Mouse (Mus musculus): ENCODE data around the gene Gm28035. TPM values are rescaled to one million over a fixed set of nuclear protein-coding genes. Genes with fewer than 3 reads are reported as not detected.

The Gm28035 gene
- polyA plus RNA-seq, 1 experiment from 2014 or later: 0.39 TPM

- H3K4me1 ChIP-seq (replicated peaks): peaks cover 4% of the 10 kb centered on the region
- H3K4me2 ChIP-seq (replicated peaks): no peak overlapping the region
- H3K27me3 ChIP-seq: no peaks in the 10 kb centered on the region
- no peaks in the 10 kb centered on the region for H3K36me3 ChIP-seq
- no peak overlapping the region for H3K27ac ChIP-seq
- no peak overlapping the region for H3K9ac ChIP-seq (replicated peaks)
- H3K9me3 ChIP-seq: no peaks in the 10 kb centered on the region
- ATAC-seq: no peak
- WGBS: 71% methylated on average over 6 of the region's 6 CpGs
- no peak overlapping the region for H3K4me3 ChIP-seq (replicated peaks)
Measured at GRCm38 (mm10) chr2:30211408-30212168, 28.8 kb upstream of the Gm28035 start.

- no peak overlapping the region for H3K9ac ChIP-seq (replicated peaks)
- no peaks in the 10 kb centered on the region for H3K36me3 ChIP-seq
- no peak overlapping the region for H3K4me2 ChIP-seq (replicated peaks)
- no peak overlapping the region for H3K27ac ChIP-seq
- H3K9me3 ChIP-seq: no peaks in the 10 kb centered on the region
- no peaks in the 10 kb centered on the region for H3K27me3 ChIP-seq
- no peak overlapping the region for H3K4me3 ChIP-seq (replicated peaks)
- WGBS: 75% methylated on average over 4 of the region's 4 CpGs
- no peaks in the 10 kb centered on the region for H3K4me1 ChIP-seq (replicated peaks)
- no peak for ATAC-seq
Measured at GRCm38 (mm10) chr2:30212169-30212545, 28.2 kb upstream of the Gm28035 start.

- H3K4me2 ChIP-seq (replicated peaks): no peak overlapping the region
- no peaks in the 10 kb centered on the region for H3K9me3 ChIP-seq
- 85% methylated on average over 1 of the region's 1 CpGs for WGBS
Measured at GRCm38 (mm10) chr2:30212951-30213350, 27.4 kb upstream of the Gm28035 start.

GRCm38 (mm10) chr2:30214745-30215144, 25.6 kb upstream of the Gm28035 start:
- no peaks in the 10 kb centered on the region for H3K27me3 ChIP-seq
- no peak overlapping the region for H3K4me3 ChIP-seq (replicated peaks)
- no peak overlapping the region for H3K4me2 ChIP-seq (replicated peaks)
- WGBS: 88% methylated on average over 3 of the region's 3 CpGs
- no peaks in the 10 kb centered on the region for H3K4me1 ChIP-seq (replicated peaks)
- H3K27ac ChIP-seq: no peak overlapping the region
- no peaks in the 10 kb centered on the region for H3K36me3 ChIP-seq
- H3K9me3 ChIP-seq: no peaks in the 10 kb centered on the region
- no peak overlapping the region for H3K9ac ChIP-seq (replicated peaks)
- ATAC-seq: no peak

More at GRCm38 (mm10) chr2:30212951-30213350, 27.4 kb upstream of the Gm28035 start:
- H3K27me3 ChIP-seq: no peaks in the 10 kb centered on the region
- no peak overlapping the region for H3K27ac ChIP-seq
- H3K9ac ChIP-seq (replicated peaks): no peak overlapping the region
- no peaks in the 10 kb centered on the region for H3K4me1 ChIP-seq (replicated peaks)
- H3K36me3 ChIP-seq: no peaks in the 10 kb centered on the region
- no peak overlapping the region for H3K4me3 ChIP-seq (replicated peaks)
- no peak for ATAC-seq

- H3K9me3 ChIP-seq: no peaks in the 10 kb centered on the region
- no peaks in the 10 kb centered on the region for H3K36me3 ChIP-seq
- 77% methylated on average over 6 of the region's 6 CpGs for WGBS
- H3K27ac ChIP-seq: no peak overlapping the region
- no peaks in the 10 kb centered on the region for H3K27me3 ChIP-seq
- H3K4me1 ChIP-seq (replicated peaks): no peaks in the 10 kb centered on the region
- H3K4me2 ChIP-seq (replicated peaks): no peak overlapping the region
- no peak overlapping the region for H3K9ac ChIP-seq (replicated peaks)
- no peak for ATAC-seq
- no peak overlapping the region for H3K4me3 ChIP-seq (replicated peaks)
Measured at GRCm38 (mm10) chr2:30215493-30215892, 24.9 kb upstream of the Gm28035 start.

GRCm38 (mm10) chr2:30216293-30216692, 24.1 kb upstream of the Gm28035 start:
- Histone ChIP-seq H3K4me2 (replicated peaks) (no peak overlapping the region), H3K4me3 (replicated peaks) (no peak overlapping the region), H3K4me1 (replicated peaks) (no peaks in the 10 kb centered on the region), H3K36me3 (no peaks in the 10 kb centered on the region), H3K27ac (no peak overlapping the region), H3K9ac (replicated peaks) (no peak overlapping the region), H3K27me3 (no peaks in the 10 kb centered on the region), H3K9me3 (no peaks in the 10 kb centered on the region)
- no peak for ATAC-seq
- 95% methylated on average over 5 of the region's 5 CpGs for WGBS

GRCm38 (mm10) chr2:30235593-30235992, 4.8 kb upstream of the Gm28035 start:
- no peak overlapping the region for H3K4me3 ChIP-seq (replicated peaks)
- H3K9me3 ChIP-seq: no peaks in the 10 kb centered on the region
- H3K4me1 ChIP-seq (replicated peaks): peaks cover 30% of the 10 kb centered on the region
- ATAC-seq: no peak
- H3K27me3 ChIP-seq: no peaks in the 10 kb centered on the region
- H3K36me3 ChIP-seq: peaks cover 4% of the 10 kb centered on the region
- H3K4me2 ChIP-seq (replicated peaks): no peak overlapping the region
- 94% methylated on average over 5 of the region's 5 CpGs for WGBS
- no peak overlapping the region for H3K27ac ChIP-seq
- no peak overlapping the region for H3K9ac ChIP-seq (replicated peaks)

GRCm38 (mm10) chr2:30236426-30237198, 3.8 kb upstream of the Gm28035 start:
- H3K4me3 ChIP-seq (replicated peaks): peak overlapping the region; percentile 70
- H3K4me1 ChIP-seq (replicated peaks): peaks cover 30% of the 10 kb centered on the region
- peak overlapping the region; percentile 65 for H3K9ac ChIP-seq (replicated peaks)
- peaks cover 14% of the 10 kb centered on the region for H3K36me3 ChIP-seq
- peak overlapping the region; percentile 67 for H3K4me2 ChIP-seq (replicated peaks)
- H3K9me3 ChIP-seq: no peaks in the 10 kb centered on the region
- no peak for ATAC-seq
- no peaks in the 10 kb centered on the region for H3K27me3 ChIP-seq
- WGBS: 5% methylated on average over 18 of the region's 18 CpGs
- peak overlapping the region; percentile 57 for H3K27ac ChIP-seq

GRCm38 (mm10) chr2:30237199-30237880, 3.0 kb upstream of the Gm28035 start, which contains the start of gene Lrrc8a:
Gene Lrrc8a (plus strand): TSS chr2:30237715.
- whole genome bisulfite sequencing: under 1% methylated on average over 66 of the region's 67 CpGs

GRCm38 (mm10) chr2:30237881-30238280, 2.5 kb upstream of the Gm28035 start:
- Histone ChIP-seq H3K27me3 (no peaks in the 10 kb centered on the region), H3K36me3 (peaks cover 27% of the 10 kb centered on the region), H3K9ac (replicated peaks) (peak overlapping the region; percentile 86), H3K4me1 (replicated peaks) (peaks cover 34% of the 10 kb centered on the region), H3K4me2 (replicated peaks) (peak overlapping the region; percentile 87), H3K27ac (peak overlapping the region; percentile 94), H3K9me3 (no peaks in the 10 kb centered on the region), H3K4me3 (replicated peaks) (peak overlapping the region; percentile 70)
- WGBS: under 1% methylated on average over 40 of the region's 42 CpGs
- peak; percentile 93 for ATAC-seq

More at GRCm38 (mm10) chr2:30237199-30237880, 3.0 kb upstream of the Gm28035 start, which contains the start of gene Lrrc8a:
- Histone ChIP-seq H3K4me1 (replicated peaks) (peaks cover 30% of the 10 kb centered on the region), H3K9ac (replicated peaks) (peak within 1 kb of the TSS; percentile 86), H3K27ac (peak within 1 kb of the TSS; percentile 94), H3K36me3 (peaks cover 22% of the 10 kb centered on the region), H3K4me2 (replicated peaks) (peak within 1 kb of the TSS; percentile 87), H3K27me3 (no peaks in the 10 kb centered on the region), H3K4me3 (replicated peaks) (peak within 1 kb of the TSS; percentile 70), H3K9me3 (no peaks in the 10 kb centered on the region)
- ATAC-seq: peak; percentile 99

- no peak for ATAC-seq
- no peaks in the 10 kb centered on the region for H3K27me3 ChIP-seq
- no peak overlapping the region for H3K27ac ChIP-seq
- H3K9ac ChIP-seq (replicated peaks): peak overlapping the region; percentile 86
- peaks cover 38% of the 10 kb centered on the region for H3K36me3 ChIP-seq
- peak overlapping the region; percentile 87 for H3K4me2 ChIP-seq (replicated peaks)
- peaks cover 34% of the 10 kb centered on the region for H3K4me1 ChIP-seq (replicated peaks)
- WGBS: 82% methylated on average over 3 of the region's 3 CpGs
- H3K9me3 ChIP-seq: no peaks in the 10 kb centered on the region
- peak overlapping the region; percentile 70 for H3K4me3 ChIP-seq (replicated peaks)
Measured at GRCm38 (mm10) chr2:30238906-30239465, 1.4 kb upstream of the Gm28035 start.

All from midbrain, embryonic 13.5 days (tissue).